Mouse (Mus musculus): ENCODE results near the gene Tesk1. TPM values are rescaled to one million over a fixed set of nuclear protein-coding genes. Genes with fewer than 3 reads are reported as not detected.
A peak's percentile ranks its signal among the peaks of the same experiment; 100 is the strongest.

The Tesk1 gene
- total and polyA plus RNA-seq, 3 experiments = 1.9 to 6.0 (median 4.5) TPM

GRCm38 (mm10) chr4:43470301-43470700 lies 28.6 kb downstream of the Tesk1 start:
- no peak for DNase-seq (ENCODE audit: extremely low read depth)
- TF ChIP-seq EP300 (IDR thresholded peaks at IDR 0.05; ENCODE audit: low read length) (no peak), JUN (IDR thresholded peaks at IDR 0.05; ENCODE audit: insufficient read depth, low read depth, low read length) (no peak), GABPA (IDR thresholded peaks at IDR 0.05; ENCODE audit: insufficient replicate concordance, low read depth, low read length) (no peak), ZNF384 (IDR thresholded peaks at IDR 0.05; ENCODE audit: low read depth, low read length) (no peak), TCF12 (IDR thresholded peaks at IDR 0.05; ENCODE audit: low read depth, low read length) (no peak), IRF4 (IDR thresholded peaks at IDR 0.05; ENCODE audit: low read depth, low read length) (no peak), UBTF (IDR thresholded peaks at IDR 0.05; ENCODE audit: low read depth, low read length) (no peak), POLR2AphosphoS2 (IDR thresholded peaks at IDR 0.05; ENCODE audit: low read depth, low read length) (no peak), MAX (IDR thresholded peaks at IDR 0.05; ENCODE audit: low read length) (no peak), BHLHE40 (IDR thresholded peaks at IDR 0.05; ENCODE audit: low read depth, low read length) (no peak), MYC (IDR thresholded peaks at IDR 0.05; ENCODE audit: low read depth, low read length) (no peak), MEF2A (IDR thresholded peaks at IDR 0.05; ENCODE audit: borderline replicate concordance, low read depth, low read length) (no peak), USF1 (IDR thresholded peaks at IDR 0.05; ENCODE audit: low read depth, low read length) (no peak), CHD1 (IDR thresholded peaks at IDR 0.05; ENCODE audit: low read depth, low read length) (no peak), PAX5 (IDR thresholded peaks at IDR 0.05; ENCODE audit: low read length) (no peak), USF2 (conservative IDR thresholded peaks at IDR 0.05; ENCODE audit: low read depth, low read length) (no peak)
- Histone ChIP-seq H3K4me3 (replicated peaks in 1 of 3; ENCODE audit: low read depth in 2 of 3, low read length in 2 of 3, poor library complexity in 1 of 3) (no peak overlapping the region), H3K9me3 (replicated peaks; ENCODE audit: low read length) (peaks cover 9% of the 10 kb centered on the region), H3K4me1 (ENCODE audit: control insufficient read depth in 1 of 2, insufficient read depth in 2 of 2) (peaks cover 10 to 40% of the 10 kb centered on the region in 2 experiments), H3K36me3 (replicated peaks in 1 of 2; ENCODE audit: control insufficient read depth in 1 of 2, insufficient read depth in 1 of 2, low read length in 1 of 2) (no peaks in the 10 kb centered on the region), H3K27ac (ENCODE audit: insufficient read depth, low read depth) (no peak overlapping the region), H3K27me3 (replicated peaks) (no peaks in the 10 kb centered on the region), H3K9ac (ENCODE audit: insufficient read depth, low read depth) (no peak overlapping the region), H3K4me2 (ENCODE audit: insufficient read depth, low read depth, poor library complexity, severe bottlenecking) (no peak overlapping the region), H3K79me2 (replicated peaks; ENCODE audit: control insufficient read depth, extremely low read depth, insufficient read depth, poor library complexity, severe bottlenecking) (no peaks in the 10 kb centered on the region)
- dilution Hi-C loops (cut with MboI; ENCODE audit: extremely low pct_ligation_motif_present, extremely low pct_unique_long_range_greater_than_20kb, low sequenced_read_pairs) (no loop called here), in situ Hi-C loops (cut with MboI; ENCODE audit: low pct_ligation_motif_present, low pct_unique_long_range_greater_than_20kb, low sequenced_read_pairs) (no loop called here)

GRCm38 (mm10) chr4:43473636-43474035 lies 31.9 kb downstream of the Tesk1 start:
- dilution Hi-C loops (cut with MboI; ENCODE audit: extremely low pct_ligation_motif_present, extremely low pct_unique_long_range_greater_than_20kb, low sequenced_read_pairs) = no loop called here
- Histone ChIP-seq H3K9ac (ENCODE audit: insufficient read depth, low read depth) (no peak overlapping the region), H3K79me2 (replicated peaks; ENCODE audit: control insufficient read depth, extremely low read depth, insufficient read depth, poor library complexity, severe bottlenecking) (no peaks in the 10 kb centered on the region), H3K36me3 (replicated peaks in 1 of 2; ENCODE audit: control insufficient read depth in 1 of 2, insufficient read depth in 1 of 2, low read length in 1 of 2) (no peaks in the 10 kb centered on the region), H3K4me1 (ENCODE audit: control insufficient read depth in 1 of 2, insufficient read depth in 2 of 2) (peaks cover 10 to 40% of the 10 kb centered on the region in 2 experiments), H3K9me3 (replicated peaks; ENCODE audit: low read length) (peaks cover 9% of the 10 kb centered on the region), H3K27me3 (replicated peaks) (no peaks in the 10 kb centered on the region), H3K4me2 (ENCODE audit: insufficient read depth, low read depth, poor library complexity, severe bottlenecking) (peak overlapping the region; percentile 25; the same call in 1 of the 2 replicates), H3K27ac (ENCODE audit: insufficient read depth, low read depth) (no peak overlapping the region), H3K4me3 (replicated peaks in 1 of 3; ENCODE audit: low read depth in 2 of 3, low read length in 2 of 3, poor library complexity in 1 of 3) (no peak overlapping the region)
- peak; percentile 79 for DNase-seq (ENCODE audit: extremely low read depth)
- in situ Hi-C loops (cut with MboI; ENCODE audit: low pct_ligation_motif_present, low pct_unique_long_range_greater_than_20kb, low sequenced_read_pairs) = no loop called here
- TF ChIP-seq MXI1 (IDR thresholded peaks at IDR 0.05; ENCODE audit: low read depth, low read length) = no peak
- no peak for TF ChIP-seq USF2 (conservative IDR thresholded peaks at IDR 0.05; ENCODE audit: low read depth, low read length)
- peak; percentile 83 for TF ChIP-seq MEF2A (IDR thresholded peaks at IDR 0.05; ENCODE audit: borderline replicate concordance, low read depth, low read length)
- TF ChIP-seq BHLHE40 (IDR thresholded peaks at IDR 0.05; ENCODE audit: low read depth, low read length) = peak; percentile 78
- TF ChIP-seq POLR2AphosphoS2 (IDR thresholded peaks at IDR 0.05; ENCODE audit: low read depth, low read length) = no peak
- TF ChIP-seq TBP (conservative IDR thresholded peaks at IDR 0.05; ENCODE audit: low read depth, low read length) = no peak
- no peak for TF ChIP-seq RAD21 (IDR thresholded peaks at IDR 0.05; ENCODE audit: low read depth, low read length)
- TF ChIP-seq E2F4 (IDR thresholded peaks at IDR 0.05; ENCODE audit: insufficient replicate concordance, low read depth, low read length) = no peak
- no peak for TF ChIP-seq CHD1 (IDR thresholded peaks at IDR 0.05; ENCODE audit: low read depth, low read length)
- TF ChIP-seq CHD2 (IDR thresholded peaks at IDR 0.05; ENCODE audit: low read length) = no peak
- TF ChIP-seq UBTF (IDR thresholded peaks at IDR 0.05; ENCODE audit: low read depth, low read length) = no peak
- no peak for TF ChIP-seq NELFE (IDR thresholded peaks at IDR 0.05; ENCODE audit: low read depth, low read length)
- no peak for TF ChIP-seq ZMIZ1 (IDR thresholded peaks at IDR 0.05; ENCODE audit: low read depth, low read length)
- no peak for TF ChIP-seq ZNF384 (IDR thresholded peaks at IDR 0.05; ENCODE audit: low read depth, low read length)
- TF ChIP-seq SMC3 (IDR thresholded peaks at IDR 0.05; ENCODE audit: low read depth, low read length) = no peak
- TF ChIP-seq TCF12 (IDR thresholded peaks at IDR 0.05; ENCODE audit: low read depth, low read length) = peak; percentile 50; the same call in 1 of the 2 replicates
- no peak for TF ChIP-seq KAT2A (IDR thresholded peaks at IDR 0.05; ENCODE audit: insufficient replicate concordance, low read length)
- no peak for TF ChIP-seq USF1 (IDR thresholded peaks at IDR 0.05; ENCODE audit: low read depth, low read length)
- TF ChIP-seq MAFK (IDR thresholded peaks at IDR 0.05; ENCODE audit: insufficient replicate concordance, low read length) = peak; percentile 86
- TF ChIP-seq ZKSCAN1 (IDR thresholded peaks at IDR 0.05; ENCODE audit: borderline replicate concordance, low read depth, low read length) = no peak
- TF ChIP-seq MYC (IDR thresholded peaks at IDR 0.05; ENCODE audit: low read depth, low read length) = no peak
- no peak for TF ChIP-seq HCFC1 (IDR thresholded peaks at IDR 0.05; ENCODE audit: low read depth, low read length)
- no peak for TF ChIP-seq NRF1 (IDR thresholded peaks at IDR 0.05; ENCODE audit: low read depth, low read length)
- no peak for TF ChIP-seq JUND (conservative IDR thresholded peaks at IDR 0.05; ENCODE audit: low read depth, low read length)
- TF ChIP-seq ETS1 (conservative IDR thresholded peaks at IDR 0.05; ENCODE audit: low read depth, low read length) = peak; percentile 60
- no peak for TF ChIP-seq PAX5 (IDR thresholded peaks at IDR 0.05; ENCODE audit: low read length)
- TF ChIP-seq EP300 (IDR thresholded peaks at IDR 0.05; ENCODE audit: low read length) = peak; percentile 86
